Mouse (Mus musculus) ES-E14 (cell line): ENCODE measurements around the gene Sptbn1. TPM values are rescaled to one million over a fixed set of nuclear protein-coding genes. Genes with fewer than 3 reads are reported as not detected.

ENCODE experiments used
- DNase-seq: peaks from one replicate; pipeline ENCODE4 v3.0.0-alpha.2; 2013; ENCODE audit warnings: low read depth, low spot score
- H3K27ac ChIP-seq: 2 replicates; pipeline ENCODE4 v1.5.1; 2012; ENCODE audit warnings: low read depth, mild to moderate bottlenecking, low read length, moderate library complexity, mixed read lengths; ENCODE audit not compliant: poor library complexity, insufficient read depth, severe bottlenecking
- H3K36me3 ChIP-seq: 2 replicates; pipeline ENCODE4 v1.6.1; 2012; ENCODE audit warnings: mild to moderate bottlenecking, low read length, moderate library complexity, mixed read lengths; ENCODE audit not compliant: control insufficient read depth, poor library complexity, insufficient read depth, severe bottlenecking
- H3K4me1 ChIP-seq, 2 experiments: fragments of 150-350 bp in 1 of 2; sonication (generic) in 1 of 2; 2 replicates each; pipeline ENCODE4 v1.6.1; 2012; ENCODE audit warnings: low read length in 2 of 2, mild to moderate bottlenecking in 1 of 2, mixed read lengths in 1 of 2; ENCODE audit not compliant: control insufficient read depth in 2 of 2, insufficient read depth in 2 of 2, poor library complexity in 1 of 2
- H3K4me3 ChIP-seq, 2 experiments: fragments of 150-350 bp in 1 of 2; sonication (generic) in 1 of 2; 2 replicates each; pipeline ENCODE4 v1.5.1; 2012; ENCODE audit warnings: low read length in 2 of 2, low read depth in 1 of 2, mild to moderate bottlenecking in 1 of 2, mixed read lengths in 1 of 2; ENCODE audit not compliant: insufficient read depth in 1 of 2, poor library complexity in 1 of 2, severe bottlenecking in 1 of 2
- H3K9ac ChIP-seq: 2 replicates; pipeline ENCODE4 v1.6.1; 2012; ENCODE audit warnings: low read depth, mild to moderate bottlenecking, low read length, mixed read lengths; ENCODE audit not compliant: poor library complexity, insufficient read depth, severe bottlenecking
- H3K9me3 ChIP-seq: fragments of 150-350 bp; sonication (generic); 2 replicates; pipeline ENCODE4 v1.6.1; 2012; ENCODE audit warnings: low read depth, mild to moderate bottlenecking, low read length; ENCODE audit not compliant: control insufficient read depth, insufficient read depth
- CHD2 ChIP-seq: IDR thresholded peaks from 2 replicates; pipeline ENCODE4 v1.6.1; 2014; ENCODE audit warnings: mild to moderate bottlenecking, low read depth, low read length, inconsistent platforms
- HCFC1 ChIP-seq: IDR thresholded peaks from 2 replicates; pipeline ENCODE4 v1.6.1; 2012; ENCODE audit warnings: low read length, inconsistent platforms, borderline replicate concordance; ENCODE audit not compliant: insufficient read depth
- MAFK ChIP-seq: IDR thresholded peaks from 2 replicates; pipeline ENCODE4 v1.6.1; 2014; ENCODE audit warnings: mild to moderate bottlenecking, low read depth, low read length, inconsistent platforms; ENCODE audit not compliant: insufficient read depth
- ZC3H11A ChIP-seq: IDR thresholded peaks from 2 replicates; pipeline ENCODE4 v1.6.1; 2012; ENCODE audit warnings: low read depth, mild to moderate bottlenecking, inconsistent platforms, low read length, borderline replicate concordance
- ZNF384 ChIP-seq: IDR thresholded peaks from 2 replicates; pipeline ENCODE4 v1.6.1; 2012; ENCODE audit warnings: low read depth, low read length, inconsistent platforms
- in situ Hi-C, 2 experiments: fragments of 600-800 bp; cut with MboI; formaldehyde crosslinking; loops; one replicate each; pipeline ENCODE4 v1.15.1; 2025; ENCODE audit warnings: low sequenced_read_pairs in 2 of 2, inconsistent platforms in 1 of 2; ENCODE audit not compliant: unreplicated experiment in 2 of 2
- total RNA-seq: library from RNA; depleted of rRNA; stranded (reverse); fragments of 300-350 nt; gene quantifications from 2 replicates; pipeline ENCODE4 v1.2.3, GENCODE M21; 2012

The Sptbn1 gene
- total RNA-seq, 1 experiment, result 243 TPM

GRCm38 (mm10) chr11:30211141-30211540 lies 56.8 kb downstream of the Sptbn1 start:
- Histone ChIP-seq H3K9me3 (no peaks in the 10 kb centered on the region), H3K4me1 (no peaks in the 10 kb centered on the region), H3K27ac (no peak overlapping the region), H3K9ac (no peak overlapping the region), H3K36me3 (no peaks in the 10 kb centered on the region), H3K4me3 (no peak overlapping the region)
- in situ Hi-C loops, result no loop called here
- DNase-seq, result no peak
- TF ChIP-seq ZNF384, result no peak

GRCm38 (mm10) chr11:30210100-30210811 lies 57.7 kb downstream of the Sptbn1 start:
- H3K4me3 ChIP-seq, result no peak overlapping the region
- in situ Hi-C loops, result no loop called here
- DNase-seq, result no peak
- no peaks in the 10 kb centered on the region for H3K9me3 ChIP-seq
- no peak overlapping the region for H3K27ac ChIP-seq
- H3K36me3 ChIP-seq, result no peaks in the 10 kb centered on the region
- no peak overlapping the region for H3K9ac ChIP-seq
- TF ChIP-seq ZC3H11A (no peak), ZNF384 (no peak), MAFK (no peak), CHD2 (no peak), HCFC1 (no peak)
- no peaks in the 10 kb centered on the region for H3K4me1 ChIP-seq

GRCm38 (mm10) chr11:30209495-30209894 lies 58.5 kb downstream of the Sptbn1 start:
- no peaks in the 10 kb centered on the region for H3K4me1 ChIP-seq
- TF ChIP-seq ZC3H11A (no peak), ZNF384 (no peak), CHD2 (no peak), HCFC1 (no peak), MAFK (no peak)
- no peak for DNase-seq
- H3K36me3 ChIP-seq, result no peaks in the 10 kb centered on the region
- H3K9ac ChIP-seq, result no peak overlapping the region
- no peak overlapping the region for H3K27ac ChIP-seq
- no peak overlapping the region for H3K4me3 ChIP-seq
- no peaks in the 10 kb centered on the region for H3K9me3 ChIP-seq
- in situ Hi-C loops, result loop anchor here in 1 of 2 experiments (5.0 kb wide), 1 partner anchor 62 kb away; no protein-coding TSS in a partner anchor

- no peak for TF ChIP-seq MAFK
- TF ChIP-seq ZNF384, result no peak
- TF ChIP-seq CHD2, result no peak
- TF ChIP-seq ZC3H11A, result no peak
- TF ChIP-seq HCFC1, result no peak
- Histone ChIP-seq H3K4me3 (no peak overlapping the region), H3K9me3 (no peaks in the 10 kb centered on the region), H3K4me1 (no peaks in the 10 kb centered on the region; a peak in 1 of 4 replicates), H3K27ac (no peak overlapping the region), H3K9ac (no peak overlapping the region), H3K36me3 (no peaks in the 10 kb centered on the region)
- in situ Hi-C loops, result no loop called here
- DNase-seq, result no peak
Measured at GRCm38 (mm10) chr11:30204398-30204797, 63.6 kb downstream of the Sptbn1 start.

GRCm38 (mm10) chr11:30200391-30200790 lies 67.6 kb downstream of the Sptbn1 start:
- Histone ChIP-seq H3K9me3 (no peaks in the 10 kb centered on the region), H3K9ac (no peak overlapping the region), H3K27ac (no peak overlapping the region), H3K36me3 (no peaks in the 10 kb centered on the region), H3K4me1 (peaks cover 3 to 8% of the 10 kb centered on the region in 2 experiments), H3K4me3 (no peak overlapping the region)
- in situ Hi-C loops, result no loop called here
- TF ChIP-seq MAFK (no peak), HCFC1 (no peak), CHD2 (no peak), ZC3H11A (no peak), ZNF384 (no peak)
- DNase-seq, result no peak
